Mouse (Mus musculus) midbrain, postnatal 0 days (tissue): Measurements from ENCODE around the gene Cbx1. TPM values are rescaled to one million over a fixed set of nuclear protein-coding genes. Genes with fewer than 3 reads are reported as not detected.

Source experiments
- ATAC-seq: fragments of 200-750 bp; cut with Nextera tagmentation; 2 replicates; pipeline ENCODE4 v1.8.0; 2017; ENCODE audit warnings: moderate number of reproducible peaks, mild to moderate bottlenecking, moderate TSS enrichment, moderate library complexity; ENCODE audit not compliant: low FRiP score
- DNase-seq: peaks from one replicate; pipeline ENCODE4 v3.0.0-alpha.2; 2015; ENCODE audit warnings: low spot score
- H3K27ac ChIP-seq: fragments of 300-500 bp; sonication (generic); 2 replicates; pipeline ENCODE4 v1.5.1; 2014; ENCODE audit warnings: low read depth, mild to moderate bottlenecking, low read length, mixed read lengths
- H3K27me3 ChIP-seq: fragments of 300-500 bp; sonication (generic); 2 replicates; pipeline ENCODE4 v1.6.1; 2014; ENCODE audit warnings: low read length, control low read depth, mixed read lengths; ENCODE audit not compliant: insufficient read depth
- H3K36me3 ChIP-seq: fragments of 300-500 bp; sonication (generic); 2 replicates; pipeline ENCODE4 v1.6.1; 2014; ENCODE audit warnings: low read length, control low read depth, mixed read lengths; ENCODE audit not compliant: insufficient read depth
- H3K4me1 ChIP-seq: fragments of 300-500 bp; sonication (generic); 2 replicates; pipeline ENCODE4 v1.6.1; 2014; ENCODE audit warnings: mild to moderate bottlenecking, control low read depth, antibody characterized with exemption, low read length, mixed read lengths; ENCODE audit not compliant: insufficient read depth
- H3K4me2 ChIP-seq: fragments of 300-500 bp; sonication (generic); 2 replicates; pipeline ENCODE4 v1.6.1; 2014; ENCODE audit warnings: low read depth, mild to moderate bottlenecking, low read length, mixed read lengths; ENCODE audit not compliant: poor library complexity, severe bottlenecking
- H3K4me3 ChIP-seq: fragments of 300-500 bp; sonication (generic); 2 replicates; pipeline ENCODE4 v1.5.1; 2014; ENCODE audit warnings: low read depth, mild to moderate bottlenecking, low read length, moderate library complexity
- H3K9ac ChIP-seq: fragments of 300-500 bp; sonication (generic); replicated peaks from 2 replicates; pipeline ENCODE4 v1.6.1; 2014; ENCODE audit warnings: mild to moderate bottlenecking, low read length, moderate library complexity, mixed read lengths; ENCODE audit not compliant: poor library complexity, severe bottlenecking
- H3K9me3 ChIP-seq: fragments of 300-500 bp; sonication (generic); 2 replicates; pipeline ENCODE4 v1.6.1; 2016; ENCODE audit warnings: low read length, control low read depth
- CTCF ChIP-seq: IDR thresholded peaks from 2 replicates; pipeline ENCODE4 v1.5.1; 2016; ENCODE audit warnings: antibody characterized with exemption, mild to moderate bottlenecking
- WGBS: fragments of 180-500 bp; shearing (Covaris S2); extraction: QIAGEN DNeasy Blood & Tissue Kit; methylation state at CpG from one replicate; pipeline ENCODE4 v1.1.7; 2014; 5-methylcytosine and 5-hydroxymethylcytosine counted together
- polyA plus RNA-seq: library from polyadenylated mRNA; unstranded; fragments of >200 nt; fragmentation: Nextera tagmentation; extraction: Ambion mirVana; gene quantifications from 2 replicates; pipeline ENCODE4 v1.2.1, GENCODE M21; 2015
- total RNA-seq: library from RNA; depleted of rRNA; stranded (reverse); fragments of >200 nt; gene quantifications from 2 replicates; pipeline ENCODE4 v1.2.3, GENCODE M21; 2014

Cbx1 gene
- total and polyA plus RNA-seq, 2 experiments from 2014 or later = 29.0 to 53.2 TPM

- 35% methylated on average over 9 of the region's 9 CpGs for WGBS
- Histone ChIP-seq H3K9me3 (no peaks in the 10 kb centered on the region), H3K4me1 (peaks cover 14% of the 10 kb centered on the region; the same call in 1 of the 2 replicates), H3K4me3 (no peak overlapping the region), H3K27ac (no peak overlapping the region), H3K9ac (no peak overlapping the region), H3K36me3 (no peaks in the 10 kb centered on the region), H3K4me2 (no peak overlapping the region), H3K27me3 (no peaks in the 10 kb centered on the region)
- no peak for TF ChIP-seq CTCF
- no peak for ATAC-seq
- no peak for DNase-seq
Measured at GRCm38 (mm10) chr11:96786731-96787450, 2.0 kb upstream of the Cbx1 start.

GRCm38 (mm10) chr11:96789990-96790389 is 1.1 kb downstream of the Cbx1 start:
- Histone ChIP-seq H3K4me2 (peak overlapping the region; percentile 86), H3K27me3 (no peaks in the 10 kb centered on the region), H3K36me3 (no peaks in the 10 kb centered on the region), H3K4me3 (peak overlapping the region; percentile 94), H3K4me1 (peaks cover 14% of the 10 kb centered on the region; the same call in 1 of the 2 replicates), H3K27ac (no peak overlapping the region), H3K9ac (peak overlapping the region; percentile 86), H3K9me3 (no peaks in the 10 kb centered on the region)
- DNase-seq = no peak
- peak; percentile 29; the same call in 1 of the 2 replicates for TF ChIP-seq CTCF
- ATAC-seq = no peak
- 6% methylated on average over 5 of the region's 5 CpGs for WGBS

GRCm38 (mm10) chr11:96790681-96791080 is 1.8 kb downstream of the Cbx1 start:
- no peak overlapping the region for H3K27ac ChIP-seq
- peak overlapping the region; percentile 94; the same call in 1 of the 2 replicates for H3K4me3 ChIP-seq
- TF ChIP-seq CTCF = no peak
- H3K27me3 ChIP-seq = no peaks in the 10 kb centered on the region
- 8% methylated on average over 1 of the region's 1 CpGs for WGBS
- ATAC-seq = no peak
- DNase-seq = no peak
- peak overlapping the region; percentile 86; the same call in 1 of the 2 replicates for H3K4me2 ChIP-seq
- H3K36me3 ChIP-seq = no peaks in the 10 kb centered on the region
- no peak overlapping the region for H3K9ac ChIP-seq
- no peaks in the 10 kb centered on the region for H3K9me3 ChIP-seq
- peaks cover 14% of the 10 kb centered on the region; the same call in 1 of the 2 replicates for H3K4me1 ChIP-seq

- Histone ChIP-seq H3K4me3 (no peak overlapping the region), H3K4me1 (peaks cover 6% of the 10 kb centered on the region; the same call in 1 of the 2 replicates), H3K36me3 (no peaks in the 10 kb centered on the region), H3K27me3 (no peaks in the 10 kb centered on the region), H3K9me3 (no peaks in the 10 kb centered on the region), H3K9ac (no peak overlapping the region), H3K4me2 (no peak overlapping the region), H3K27ac (no peak overlapping the region)
- no peak for DNase-seq
- 99% methylated on average over 13 of the region's 13 CpGs for WGBS
- no peak for ATAC-seq
- no peak for TF ChIP-seq CTCF
Measured at GRCm38 (mm10) chr11:96795491-96795890, 6.6 kb downstream of the Cbx1 start.

- ATAC-seq (no peak), DNase-seq (no peak)
- Histone ChIP-seq H3K36me3 (no peaks in the 10 kb centered on the region), H3K4me1 (no peaks in the 10 kb centered on the region), H3K9ac (no peak overlapping the region), H3K4me2 (no peak overlapping the region), H3K27ac (no peak overlapping the region), H3K4me3 (no peak overlapping the region), H3K27me3 (no peaks in the 10 kb centered on the region), H3K9me3 (no peaks in the 10 kb centered on the region)
- 98% methylated on average over 2 of the region's 2 CpGs for WGBS
- no peak for TF ChIP-seq CTCF
Measured at GRCm38 (mm10) chr11:96796081-96796480, 7.2 kb downstream of the Cbx1 start.

GRCm38 (mm10) chr11:96796586-96796985 is 7.7 kb downstream of the Cbx1 start:
- Histone ChIP-seq H3K36me3 (no peaks in the 10 kb centered on the region), H3K27ac (no peak overlapping the region), H3K9me3 (no peaks in the 10 kb centered on the region), H3K27me3 (no peaks in the 10 kb centered on the region), H3K4me2 (no peak overlapping the region), H3K4me3 (no peak overlapping the region), H3K4me1 (no peaks in the 10 kb centered on the region), H3K9ac (no peak overlapping the region)
- peak; percentile 69 for TF ChIP-seq CTCF
- DNase-seq = peak; percentile 40
- WGBS = 64% methylated on average over 1 of the region's 1 CpGs
- ATAC-seq = no peak
